14 mouse cellular contexts compared by ENCODE assay signal in the genomic region with DNA sequence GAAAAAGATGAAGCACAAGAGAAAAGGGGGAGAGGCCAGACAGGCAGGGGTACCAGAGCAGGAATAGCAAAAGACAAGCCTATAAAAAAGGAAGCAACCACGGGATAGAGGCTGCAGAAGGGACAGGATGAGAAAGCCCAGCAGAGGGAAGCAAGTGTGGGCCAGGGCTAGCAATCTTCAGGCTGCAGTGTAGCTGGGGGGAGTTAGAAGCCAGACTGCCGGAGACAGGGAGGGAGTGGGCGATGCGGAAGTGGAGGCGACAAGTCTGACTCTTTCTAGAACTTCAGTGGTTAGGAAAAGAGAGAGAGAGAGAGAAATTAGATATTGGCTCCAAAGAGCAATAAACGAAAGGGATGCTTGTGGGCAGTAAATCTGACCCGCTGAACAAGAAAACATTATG.
DNase-seq lines count a peak whose midpoint lies in the region; ATAC-seq lines count a peak whose summit lies in the region.
"Had no signal": no experiment of that assay in that cellular context is flagged by ENCODE, and none has a peak within 500 bp of the region (broad histone marks: within the 10 kb centered on the region; RNA-seq: fewer than 3 reads in every experiment).

No protein-coding gene starts in this region.

- H3K4me3 ChIP-seq in kidney, embryonic 16.5 days (ENCODE audit: low read length): no peak overlapping the region
- H3K4me3 ChIP-seq: embryonic facial prominence, embryonic 12.5 days; limb, embryonic 12.5 days had no signal

- no peak for DNase-seq in kidney, postnatal 36 days
- peak; percentile 80 for DNase-seq in right cerebral cortex, adult 18-20 months
- DNase-seq in right cerebral cortex, postnatal 4 days: no peak
- peak; percentile 17 for DNase-seq in right cerebral cortex, postnatal 14 days
- no peak for DNase-seq in urinary bladder, postnatal 14 days (ENCODE audit: low spot score)
- no peak for DNase-seq in adrenal gland, adult 2 months
- DNase-seq: adrenal gland, postnatal 25 days; cerebellum, adult 11-12 months; lung, adult 2 months had no signal

- 7% methylated on average over 7 of the region's 7 CpGs for WGBS in kidney, embryonic 16.5 days

- no peaks in the 10 kb centered on the region; the same call in 1 of the 2 replicates for H3K27me3 ChIP-seq in kidney, embryonic 16.5 days (ENCODE audit: insufficient read depth, low read length)
- H3K27me3 ChIP-seq: CH12.LX; embryonic facial prominence, embryonic 12.5 days had no signal

- ATAC-seq in kidney, embryonic 16.5 days (ENCODE audit: low FRiP score, low TSS enrichment): peak; percentile 70
- ATAC-seq in inflammation-experienced regulatory T-cells, adult 6 months: peak; percentile 14

- H3K9ac ChIP-seq in kidney, embryonic 16.5 days (replicated peaks; ENCODE audit: low read length): no peak overlapping the region
- H3K9ac ChIP-seq: embryonic facial prominence, embryonic 12.5 days; limb, embryonic 12.5 days had no signal

- peaks cover 8% of the 10 kb centered on the region; the same call in 1 of the 2 replicates for H3K4me1 ChIP-seq in kidney, embryonic 16.5 days (ENCODE audit: insufficient read depth, low read length)

- H3K27ac ChIP-seq in kidney, embryonic 16.5 days (ENCODE audit: low read length): no peak overlapping the region
- H3K27ac ChIP-seq: embryonic facial prominence, embryonic 12.5 days; limb, embryonic 12.5 days had no signal

- H3K36me3 ChIP-seq in kidney, embryonic 16.5 days (ENCODE audit: insufficient read depth, low read length): no peaks in the 10 kb centered on the region
- H3K36me3 ChIP-seq: limb, embryonic 12.5 days had no signal

- no peak overlapping the region for H3K4me2 ChIP-seq in kidney, embryonic 16.5 days (replicated peaks; ENCODE audit: low read depth, low read length)
- H3K4me2 ChIP-seq: embryonic facial prominence, embryonic 12.5 days; limb, embryonic 12.5 days had no signal

- no peaks in the 10 kb centered on the region for H3K9me3 ChIP-seq in kidney, embryonic 16.5 days (ENCODE audit: low read length)
- H3K9me3 ChIP-seq: limb, embryonic 12.5 days had no signal

Comparison
In these comparisons a context has a peak if more than half of its experiments do, and no peak if none do; other contexts are left out.
1. DNase-seq: peak in right cerebral cortex, adult 18-20 months (single experiment) and right cerebral cortex, postnatal 14 days (single experiment); none in kidney, postnatal 36 days (0 of 2), right cerebral cortex, postnatal 4 days (single experiment), urinary bladder, postnatal 14 days (single experiment) and adrenal gland, adult 2 months (single experiment).